Mouse (Mus musculus): Measurements from ENCODE around the gene Prox2.

Gene Prox2

GRCm38 (mm10) chr12:85091190-85091589, 19.4 kb downstream of the Prox2 start:
- no peak for DNase-seq

- DNase-seq, result no peak
Measured at GRCm38 (mm10) chr12:85087845-85088244, 22.7 kb downstream of the Prox2 start.

- no peak for DNase-seq
Measured at GRCm38 (mm10) chr12:85084941-85085340, 25.6 kb downstream of the Prox2 start.

DNA sequence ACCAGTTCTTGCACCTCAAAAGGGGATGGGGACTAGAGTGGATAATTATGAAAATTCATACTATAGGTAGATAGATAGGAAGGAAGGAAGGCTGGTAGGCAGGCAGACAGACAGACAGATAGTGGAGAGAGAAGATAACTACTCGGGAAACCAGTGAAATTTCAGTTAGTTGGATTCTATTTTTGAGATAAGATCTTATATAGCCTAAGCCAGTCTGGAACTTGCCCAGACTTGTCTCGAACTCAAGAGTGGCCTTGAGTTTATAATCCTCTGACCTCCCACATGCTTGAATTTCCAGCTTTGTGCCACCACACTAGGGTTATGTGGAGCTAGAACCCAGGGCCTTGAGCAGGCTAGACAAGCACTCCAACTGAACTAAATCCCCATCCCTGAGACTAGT, 26.3 kb downstream of the Prox2 start:
- DNase-seq, result no peak

- DNase-seq, result no peak
Measured at GRCm38 (mm10) chr12:85077100-85077499, 33.5 kb downstream of the Prox2 start.

GRCm38 (mm10) chr12:85071043-85071442, 39.5 kb downstream of the Prox2 start:
- no peak for DNase-seq

DNA sequence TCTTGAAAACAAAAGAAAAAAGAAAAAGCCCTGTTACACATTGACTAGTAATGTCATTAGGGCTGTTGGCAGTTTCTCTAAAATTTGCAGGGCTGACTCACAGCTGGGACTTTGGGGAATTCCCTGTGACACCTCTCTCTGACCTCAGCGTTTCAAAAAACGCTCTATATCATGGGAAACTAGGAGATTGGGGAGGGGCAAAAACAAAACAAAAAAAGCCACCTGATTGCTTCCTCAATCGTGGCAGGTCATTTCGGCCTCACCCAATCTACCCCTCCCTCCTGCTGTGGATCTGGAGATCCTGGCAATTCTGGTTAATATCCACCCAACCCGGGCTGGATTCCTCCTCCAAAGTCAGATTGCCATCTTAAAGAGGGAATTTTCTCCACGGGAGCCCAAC, 59.3 kb downstream of the Prox2 start:
- no peak for DNase-seq
